Comparison of ENCODE assay signal across 8 mouse cellular contexts in the genomic region with DNA sequence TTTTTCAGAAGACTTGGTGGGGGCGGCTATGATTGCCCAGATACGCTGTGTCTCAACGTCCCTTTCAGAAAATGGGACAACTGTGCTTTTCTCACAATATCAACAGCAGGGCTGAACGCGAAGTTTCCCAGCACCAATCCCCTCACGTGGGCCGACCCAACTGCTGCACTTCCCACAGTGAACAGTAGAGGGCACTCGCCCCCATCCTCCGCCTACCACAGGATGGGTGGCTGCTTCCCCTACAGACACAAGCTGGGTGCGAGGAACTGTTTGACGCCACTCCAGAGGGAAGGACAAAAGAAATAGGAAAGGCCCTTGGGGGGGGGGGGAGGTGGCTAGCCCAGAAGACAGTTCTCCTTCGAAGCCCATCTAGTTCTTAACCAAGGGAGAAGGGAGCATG. TPM values are rescaled to one million over a fixed set of nuclear protein-coding genes. Genes with fewer than 3 reads are reported as not detected.
A peak's percentile ranks its signal among the peaks of the same experiment; 100 is the strongest.
DNase-seq lines count a peak whose midpoint lies in the region; ATAC-seq and TF ChIP-seq lines count a peak whose summit lies in the region.

No protein-coding gene starts in this region.

- peaks cover 24% of the 10 kb centered on the region for H3K9me3 ChIP-seq in CH12.LX (replicated peaks; ENCODE audit: low read length)
- H3K9me3 ChIP-seq in lung, embryonic 14.5 days (ENCODE audit: low read depth, low read length) = no peaks in the 10 kb centered on the region

- DNase-seq in CH12.LX (ENCODE audit: extremely low read depth) = peak; percentile 86
- peak; percentile 90 for DNase-seq in adrenal gland, postnatal 10 days
- DNase-seq in embryo, embryonic 9.5 days (ENCODE audit: extremely low spot score) = peak; percentile 87
- DNase-seq in heart, adult 18-20 months = peak; percentile 78 to 90
- peak; percentile 84 for DNase-seq in kidney, postnatal 14 days
- DNase-seq in lung, embryonic 14.5 days = peak; percentile 88
- peak; percentile 91 for DNase-seq in retina, embryonic 14.5 days (ENCODE audit: low spot score)
- peak; percentile 91 for DNase-seq in thymus, postnatal 4 days

- H3K27me3 ChIP-seq in CH12.LX (replicated peaks) = peaks cover 25% of the 10 kb centered on the region
- peaks cover 48% of the 10 kb centered on the region for H3K27me3 ChIP-seq in lung, embryonic 14.5 days (ENCODE audit: insufficient read depth, low read length)

- no peaks in the 10 kb centered on the region for H3K79me2 ChIP-seq in CH12.LX (replicated peaks; ENCODE audit: control insufficient read depth, extremely low read depth, insufficient read depth, poor library complexity, severe bottlenecking)

- no peak for ATAC-seq in lung, embryonic 14.5 days (ENCODE audit: insufficient read depth)

- peak overlapping the region; percentile 21; the same call in 1 of the 2 replicates for H3K4me2 ChIP-seq in CH12.LX (ENCODE audit: insufficient read depth, low read depth, poor library complexity, severe bottlenecking)
- H3K4me2 ChIP-seq in lung, embryonic 14.5 days = no peak overlapping the region

- TF ChIP-seq RAD21 in CH12.LX (IDR thresholded peaks at IDR 0.05; ENCODE audit: low read depth, low read length) = peak; percentile 84

- TF ChIP-seq EP300 in CH12.LX (IDR thresholded peaks at IDR 0.05; ENCODE audit: low read length) = no peak

- 3% methylated on average over 12 of the region's 12 CpGs for WGBS in lung, embryonic 14.5 days

- H3K36me3 ChIP-seq in CH12.LX (replicated peaks in 1 of 2; ENCODE audit: control insufficient read depth in 1 of 2, insufficient read depth in 1 of 2, low read length in 1 of 2) = no peaks in the 10 kb centered on the region
- H3K36me3 ChIP-seq in lung, embryonic 14.5 days (ENCODE audit: insufficient read depth) = no peaks in the 10 kb centered on the region

- no peak overlapping the region for H3K4me3 ChIP-seq in CH12.LX (replicated peaks in 1 of 3; ENCODE audit: low read depth in 2 of 3, low read length in 2 of 3, poor library complexity in 1 of 3)
- no peak overlapping the region for H3K4me3 ChIP-seq in lung, embryonic 14.5 days (ENCODE audit: low read depth, low read length)

- peaks cover 7 to 26% of the 10 kb centered on the region in 2 experiments for H3K4me1 ChIP-seq in CH12.LX (ENCODE audit: control insufficient read depth in 1 of 2, insufficient read depth in 2 of 2)
- H3K4me1 ChIP-seq in lung, embryonic 14.5 days (ENCODE audit: insufficient read depth) = peaks cover 5% of the 10 kb centered on the region

- TF ChIP-seq POLR2A in CH12.LX (IDR thresholded peaks at IDR 0.05; ENCODE audit: low read depth, low read length) = no peak

- dilution Hi-C loops in CH12.LX (cut with MboI; ENCODE audit: extremely low pct_ligation_motif_present, extremely low pct_unique_long_range_greater_than_20kb, low sequenced_read_pairs) = no loop called here

- no peak overlapping the region for H3K9ac ChIP-seq in CH12.LX (ENCODE audit: insufficient read depth, low read depth)
- no peak overlapping the region for H3K9ac ChIP-seq in lung, embryonic 14.5 days

- in situ Hi-C loops in CH12.LX (cut with MboI; ENCODE audit: low pct_ligation_motif_present, low pct_unique_long_range_greater_than_20kb, low sequenced_read_pairs) = loop anchor here (5.0 kb wide), 2 partner anchors 35 to 65 kb away; no protein-coding TSS in a partner anchor

- TF ChIP-seq CTCF in CH12.LX (conservative IDR thresholded peaks at IDR 0.05 in 1 of 2, IDR thresholded peaks at IDR 0.05 in 1 of 2; ENCODE audit: low read depth in 2 of 2, low read length in 2 of 2) = peak; percentile 96 to 98
- TF ChIP-seq CTCF in lung, embryonic 14.5 days (IDR thresholded peaks at IDR 0.05; ENCODE audit: low read depth) = peak; percentile 98

- H3K27ac ChIP-seq in CH12.LX (ENCODE audit: insufficient read depth, low read depth) = no peak overlapping the region
- no peak overlapping the region for H3K27ac ChIP-seq in lung, embryonic 14.5 days (ENCODE audit: low read depth)

TF ChIP-seq in CH12.LX, 34 proteins besides CTCF, POLR2A, EP300 and RAD21 (continues in another document):
- TF ChIP-seq ZMIZ1 (IDR thresholded peaks at IDR 0.05; ENCODE audit: low read depth, low read length) (no peak), POLR2AphosphoS2 (IDR thresholded peaks at IDR 0.05; ENCODE audit: low read depth, low read length) (no peak), JUND (conservative IDR thresholded peaks at IDR 0.05; ENCODE audit: low read depth, low read length) (no peak), MAX (IDR thresholded peaks at IDR 0.05; ENCODE audit: low read length) (peak; percentile 95), GABPA (IDR thresholded peaks at IDR 0.05; ENCODE audit: insufficient replicate concordance, low read depth, low read length) (no peak), ZKSCAN1 (IDR thresholded peaks at IDR 0.05; ENCODE audit: borderline replicate concordance, low read depth, low read length) (no peak), MAZ (IDR thresholded peaks at IDR 0.05; ENCODE audit: low read depth, low read length) (peak; percentile 80; the same call in 1 of the 2 replicates), JUN (IDR thresholded peaks at IDR 0.05; ENCODE audit: insufficient read depth, low read depth, low read length) (no peak), MYC (IDR thresholded peaks at IDR 0.05; ENCODE audit: low read depth, low read length) (peak; percentile 75; the same call in 1 of the 2 replicates), ZNF384 (IDR thresholded peaks at IDR 0.05; ENCODE audit: low read depth, low read length) (no peak), E2F4 (IDR thresholded peaks at IDR 0.05; ENCODE audit: insufficient replicate concordance, low read depth, low read length) (no peak), BHLHE40 (IDR thresholded peaks at IDR 0.05; ENCODE audit: low read depth, low read length) (peak; percentile 87), ZC3H11A (IDR thresholded peaks at IDR 0.05; ENCODE audit: low read depth, low read length) (peak; percentile 68; the same call in 1 of the 2 replicates), CHD2 (IDR thresholded peaks at IDR 0.05; ENCODE audit: low read length) (no peak), IRF4 (IDR thresholded peaks at IDR 0.05; ENCODE audit: low read depth, low read length) (0 out of 2 replicates have a peak, but pooled peaks have one; percentile 52), ELF1 (IDR thresholded peaks at IDR 0.05; ENCODE audit: low read depth, low read length) (0 out of 2 replicates have a peak, but pooled peaks have one; percentile 52), ETS1 (conservative IDR thresholded peaks at IDR 0.05; ENCODE audit: low read depth, low read length) (no peak; the same call in 1 of the 2 replicates), MEF2A (IDR thresholded peaks at IDR 0.05; ENCODE audit: borderline replicate concordance, low read depth, low read length) (peak; percentile 77; the same call in 1 of the 2 replicates), NRF1 (IDR thresholded peaks at IDR 0.05; ENCODE audit: low read depth, low read length) (0 out of 2 replicates have a peak, but pooled peaks have one; percentile 31), TCF12 (IDR thresholded peaks at IDR 0.05; ENCODE audit: low read depth, low read length) (peak; percentile 41; the same call in 1 of the 2 replicates), MXI1 (IDR thresholded peaks at IDR 0.05; ENCODE audit: low read depth, low read length) (peak; percentile 87), KAT2A (IDR thresholded peaks at IDR 0.05; ENCODE audit: insufficient replicate concordance, low read length) (no peak), MAFK (IDR thresholded peaks at IDR 0.05; ENCODE audit: insufficient replicate concordance, low read length) (no peak), SIN3A (IDR thresholded peaks at IDR 0.05; ENCODE audit: low read length) (0 out of 2 replicates have a peak, but pooled peaks have one; percentile 53), CHD1 (IDR thresholded peaks at IDR 0.05; ENCODE audit: low read depth, low read length) (no peak), UBTF (IDR thresholded peaks at IDR 0.05; ENCODE audit: low read depth, low read length) (no peak), PAX5 (IDR thresholded peaks at IDR 0.05; ENCODE audit: low read length) (no peak), SMC3 (IDR thresholded peaks at IDR 0.05; ENCODE audit: low read depth, low read length) (peak; percentile 95), USF1 (IDR thresholded peaks at IDR 0.05; ENCODE audit: low read depth, low read length) (peak; percentile 71), RCOR1 (conservative IDR thresholded peaks at IDR 0.05; ENCODE audit: low read depth, low read length) (no peak), NELFE (IDR thresholded peaks at IDR 0.05; ENCODE audit: low read depth, low read length) (peak; percentile 56; the same call in 1 of the 2 replicates), USF2 (conservative IDR thresholded peaks at IDR 0.05; ENCODE audit: low read depth, low read length) (peak; percentile 36; the same call in 1 of the 2 replicates)

RNA-seq across cellular contexts. Expression of gene Epop, which starts 2.4 kb away (rescaled TPM):
- total RNA-seq in CH12.LX (2012; rRNA removed) (4.2 and 5.0 TPM in 2 replicates), CH12.LX (2014; rRNA removed) (1.7 and 2.1 TPM in 2 replicates)
- polyA plus RNA-seq in CH12.LX (2012; ENCODE audit: insufficient read length, low read depth) = 8.3 and 8.4 TPM in 2 replicates
- total RNA-seq in adrenal gland, postnatal 10 days (2021) = 1 to 10 TPM; 3.5 to 5.1 TPM
- 1 to 10 TPM in 1 of 2 experiments, under 1 TPM in 1; 0.84 to 1.1 TPM for total RNA-seq in heart, adult 18-20 months (2021)
- 6.1 and 7.4 TPM in 2 replicates for polyA plus RNA-seq in lung, embryonic 14.5 days (2014; fragmentation: Nextera tagmentation; extraction: Ambion mirVana)

RNA-seq across cellular contexts. Expression of gene Mllt6, which starts 31.3 kb away (rescaled TPM):
- total RNA-seq in CH12.LX (2012; rRNA removed) (50.7 and 55.6 TPM in 2 replicates), CH12.LX (2014; rRNA removed) (24.3 and 25.3 TPM in 2 replicates)
- 38.3 and 43.0 TPM in 2 replicates for polyA plus RNA-seq in CH12.LX (2012; ENCODE audit: insufficient read length, low read depth)
- 10 to 100 TPM; 36.1 to 48.2 TPM for total RNA-seq in adrenal gland, postnatal 10 days (2021)
- 10 to 100 TPM; 59.5 to 60.0 TPM for total RNA-seq in heart, adult 18-20 months (2021)
- polyA plus RNA-seq in lung, embryonic 14.5 days (2014; fragmentation: Nextera tagmentation; extraction: Ambion mirVana) = 5.2 TPM in 2 replicates

RNA-seq across cellular contexts. Expression of gene Cisd3, which starts 53.7 kb away (rescaled TPM):
- total RNA-seq in CH12.LX (2012; rRNA removed) = 141 and 157 TPM in 2 replicates
- total RNA-seq in CH12.LX (2014; rRNA removed) = 63.8 and 66.1 TPM in 2 replicates
- 169 and 221 TPM in 2 replicates for polyA plus RNA-seq in CH12.LX (2012; ENCODE audit: insufficient read length, low read depth)
- 100 to 1,000 TPM; 260 to 277 TPM for total RNA-seq in adrenal gland, postnatal 10 days (2021)
- 100 to 1,000 TPM; 134 to 145 TPM for total RNA-seq in heart, adult 18-20 months (2021)
- polyA plus RNA-seq in lung, embryonic 14.5 days (2014; fragmentation: Nextera tagmentation; extraction: Ambion mirVana) = 27.1 and 35.3 TPM in 2 replicates

RNA-seq across cellular contexts. Expression of gene Srcin1, which starts 56.0 kb away (rescaled TPM):
- total RNA-seq in CH12.LX (2012; rRNA removed) = 0.08 TPM in 2 replicates
- not detected in 2 replicates for total RNA-seq in CH12.LX (2014; rRNA removed)
- polyA plus RNA-seq in CH12.LX (2012; ENCODE audit: insufficient read length, low read depth) = 0.09 and 0.12 TPM in 2 replicates
- 10 to 100 TPM in 1 of 2 experiments, 1 to 10 TPM in 1; 7.1 to 10.1 TPM for total RNA-seq in adrenal gland, postnatal 10 days (2021)
- under 1 TPM; 0.18 to 0.25 TPM for total RNA-seq in heart, adult 18-20 months (2021)
- 0.68 and 0.70 TPM in 2 replicates for polyA plus RNA-seq in lung, embryonic 14.5 days (2014; fragmentation: Nextera tagmentation; extraction: Ambion mirVana)
